Mouse (Mus musculus) liver, adult 2 months (tissue): ENCODE measurements around the gene Nedd4. TPM values are rescaled to one million over a fixed set of nuclear protein-coding genes. Genes with fewer than 3 reads are reported as not detected.
"Not testable (repeated sequence)": the region's sequence is repeated elsewhere in the genome, so short reads cannot be mapped to it uniquely, and the experiment has no call there.

ENCODE experiments used
- DNase-seq: peaks from one replicate; pipeline ENCODE4 v3.0.0-alpha.2; 2011; ENCODE audit warnings: low read depth, low spot score; ENCODE audit errors: extremely low read depth
- H3K27ac ChIP-seq: fragments of 200-500 bp; replicated peaks from 2 replicates; pipeline ENCODE4 v1.5.1; 2012; ENCODE audit warnings: low read depth, mild to moderate bottlenecking, control low read depth, inconsistent platforms, low read length; ENCODE audit not compliant: insufficient read depth
- H3K27me3 ChIP-seq: fragments of 200-500 bp; 2 replicates; pipeline ENCODE4 v1.6.1; 2012; ENCODE audit warnings: mild to moderate bottlenecking, moderate library complexity, low read length, inconsistent platforms; ENCODE audit not compliant: control insufficient read depth, insufficient read depth
- H3K36me3 ChIP-seq: fragments of 200-500 bp; 2 replicates; pipeline ENCODE4 v1.6.1; 2012; ENCODE audit warnings: low read length, inconsistent platforms; ENCODE audit not compliant: control insufficient read depth, insufficient read depth
- H3K4me1 ChIP-seq: fragments of 200-500 bp; 2 replicates; pipeline ENCODE4 v1.6.1; 2011; ENCODE audit warnings: low read length; ENCODE audit not compliant: control insufficient read depth, insufficient read depth
- H3K4me3 ChIP-seq: fragments of 200-500 bp; 2 replicates; pipeline ENCODE4 v1.5.1; 2011; ENCODE audit warnings: low read depth, mild to moderate bottlenecking, control low read depth, low read length, moderate library complexity; ENCODE audit not compliant: insufficient read depth
- H3K79me2 ChIP-seq: fragments of 200-500 bp; 2 replicates; pipeline ENCODE4 v1.6.1; 2012; ENCODE audit warnings: inconsistent platforms, mild to moderate bottlenecking, low read length, moderate library complexity; ENCODE audit not compliant: control insufficient read depth, insufficient read depth
- H3K9ac ChIP-seq: fragments of 200-500 bp; 2 replicates; pipeline ENCODE4 v1.6.1; 2012; ENCODE audit warnings: low read depth, mild to moderate bottlenecking, control low read depth, inconsistent platforms, low read length
- CTCF ChIP-seq: fragments of 200-500 bp; IDR thresholded peaks from 2 replicates; pipeline ENCODE4 v1.5.1; 2011; ENCODE audit warnings: low read depth, low read length, control low read depth
- POLR2A ChIP-seq: fragments of 200-500 bp; IDR thresholded peaks from 2 replicates; pipeline ENCODE4 v1.6.1; 2011; ENCODE audit warnings: low read length, control low read depth; ENCODE audit not compliant: insufficient read depth; ENCODE audit errors: extremely low read depth
- WGBS: fragments of 180-500 bp; shearing (Covaris S2); methylation state at CpG from one replicate; pipeline ENCODE4 v1.1.7; 2018; 5-methylcytosine and 5-hydroxymethylcytosine counted together
- polyA plus RNA-seq: library from polyadenylated mRNA; depleted of rRNA; stranded (reverse); fragments of >200 nt; gene quantifications from 2 replicates; pipeline ENCODE4 v1.2.3, GENCODE M21; 2012
- total RNA-seq: library from RNA; depleted of rRNA; stranded (reverse); fragments of >200 nt; gene quantifications from 2 replicates; pipeline ENCODE4 v1.2.3, GENCODE M21; 2014

Gene Nedd4
- total and polyA plus RNA-seq, 2 experiments = 51.7 to 123 TPM

DNA sequence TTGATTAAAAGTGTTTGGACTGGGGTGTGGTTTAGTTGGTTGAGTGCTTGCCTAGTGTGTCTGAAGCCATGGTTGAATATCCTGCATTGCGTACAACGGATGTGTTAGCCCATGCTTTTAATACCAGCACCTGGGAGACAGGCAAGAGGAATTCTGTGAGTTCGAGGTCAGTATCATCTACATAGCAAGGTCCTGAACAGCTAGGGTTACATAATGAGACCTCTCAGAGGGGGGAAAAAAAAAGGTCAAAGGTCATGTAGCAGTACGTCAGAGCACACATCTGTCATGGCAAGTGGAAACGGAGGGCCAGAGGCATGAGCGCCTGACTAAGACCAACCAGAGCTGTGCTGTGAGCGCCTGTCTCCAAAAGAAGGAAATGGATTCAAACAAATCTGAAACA, 3.4 kb downstream of the Nedd4 start:
- Histone ChIP-seq H3K4me3 (no peak overlapping the region), H3K27ac (peak overlapping the region; percentile 38; the same call in 1 of the 2 replicates), H3K36me3 (peaks cover 13% of the 10 kb centered on the region), H3K9ac (no peak overlapping the region), H3K79me2 (peaks cover 21% of the 10 kb centered on the region; the same call in 1 of the 2 replicates), H3K27me3 (no peaks in the 10 kb centered on the region), H3K4me1 (peaks cover 17% of the 10 kb centered on the region)
- no peak for TF ChIP-seq POLR2A
- TF ChIP-seq CTCF = no peak
- 44% methylated on average over 7 of the region's 7 CpGs for WGBS
- peak; percentile 39 for DNase-seq

DNA sequence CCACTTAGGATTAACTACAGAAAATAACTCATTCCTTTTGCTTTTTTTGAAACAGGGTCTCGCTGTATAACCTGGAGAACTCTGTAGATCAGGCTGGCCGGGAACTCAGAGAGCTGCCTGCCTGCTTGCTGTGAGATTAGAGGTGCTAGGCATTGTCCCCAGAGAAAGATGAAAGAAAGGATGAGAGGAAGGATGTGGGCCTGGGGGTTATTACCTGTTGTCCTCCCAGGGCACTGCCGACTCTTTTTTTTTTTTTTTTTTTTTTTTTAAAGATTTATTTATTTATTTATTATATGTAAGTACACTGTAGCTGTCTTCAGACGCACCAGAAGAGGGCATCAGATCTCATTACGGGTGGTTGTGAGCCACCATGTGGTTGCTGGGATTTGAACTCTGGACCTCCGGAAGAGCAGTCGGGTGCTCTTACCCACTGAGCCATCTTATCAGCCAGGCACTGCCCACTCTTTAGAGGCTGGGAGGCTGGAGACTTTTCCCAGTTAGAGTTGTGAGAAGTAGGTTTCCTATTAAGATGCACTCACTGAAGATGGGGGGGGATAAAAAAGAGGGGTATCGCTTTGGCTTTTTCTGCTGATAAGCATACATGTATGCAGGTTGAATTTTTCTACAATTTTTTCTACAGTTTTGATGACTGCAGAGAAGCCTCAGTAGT, 4.3 kb downstream of the Nedd4 start:
- Histone ChIP-seq H3K79me2 (peaks cover 21% of the 10 kb centered on the region; the same call in 1 of the 2 replicates), H3K4me1 (peaks cover 15% of the 10 kb centered on the region), H3K36me3 (peaks cover 15% of the 10 kb centered on the region)
- WGBS = 74% methylated on average over 6 of the region's 8 CpGs
- not testable (repeated sequence) for H3K4me3 ChIP-seq, H3K9ac ChIP-seq, H3K27me3 ChIP-seq, H3K27ac ChIP-seq, DNase-seq

DNA sequence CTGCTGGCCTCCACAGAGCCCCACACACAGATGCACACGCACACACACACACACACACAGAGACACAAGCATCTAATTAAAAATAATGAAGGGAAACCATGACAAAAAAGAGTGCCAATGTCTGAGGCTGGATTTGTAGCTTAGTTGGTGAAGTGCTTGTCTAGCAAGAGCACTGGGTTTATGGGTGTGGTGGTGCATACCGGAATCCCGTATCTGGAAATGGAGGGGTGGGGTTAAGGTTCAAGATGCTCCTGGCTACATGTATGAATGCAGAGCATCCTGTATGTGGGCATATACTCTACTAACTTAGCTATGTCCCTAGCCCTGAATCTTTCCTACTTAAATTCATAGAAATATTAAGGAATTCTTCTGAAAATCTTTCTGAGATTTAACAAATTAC, 5.0 kb downstream of the Nedd4 start:
- Histone ChIP-seq H3K79me2 (peaks cover 21% of the 10 kb centered on the region; the same call in 1 of the 2 replicates), H3K27me3 (no peaks in the 10 kb centered on the region), H3K27ac (no peak overlapping the region), H3K36me3 (peaks cover 18% of the 10 kb centered on the region), H3K4me1 (peaks cover 15% of the 10 kb centered on the region), H3K4me3 (no peak overlapping the region), H3K9ac (no peak overlapping the region)
- WGBS = 73% methylated on average over 3 of the region's 3 CpGs
- no peak for DNase-seq
- TF ChIP-seq POLR2A (no peak), CTCF (no peak)

DNA sequence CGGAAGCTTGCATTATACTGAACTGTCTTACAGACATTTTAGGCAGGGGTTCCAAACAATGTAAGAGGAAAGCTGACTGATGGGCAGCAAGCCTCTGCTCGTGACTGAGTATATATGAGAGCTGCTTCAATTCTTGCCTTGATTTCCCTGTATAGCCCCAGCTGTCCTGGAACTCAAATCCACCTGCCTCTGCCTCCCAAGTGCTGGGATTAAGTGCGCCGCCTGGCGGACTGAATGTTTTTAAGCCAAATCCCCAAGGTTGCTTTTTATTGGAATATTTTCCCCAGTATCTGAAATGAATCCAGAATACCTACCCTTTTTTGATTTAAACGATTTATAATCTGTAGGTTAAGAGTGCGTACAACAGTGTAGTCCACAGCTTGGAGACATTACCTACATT, 7.2 kb downstream of the Nedd4 start:
- no peak for TF ChIP-seq CTCF
- TF ChIP-seq POLR2A = no peak

DNA sequence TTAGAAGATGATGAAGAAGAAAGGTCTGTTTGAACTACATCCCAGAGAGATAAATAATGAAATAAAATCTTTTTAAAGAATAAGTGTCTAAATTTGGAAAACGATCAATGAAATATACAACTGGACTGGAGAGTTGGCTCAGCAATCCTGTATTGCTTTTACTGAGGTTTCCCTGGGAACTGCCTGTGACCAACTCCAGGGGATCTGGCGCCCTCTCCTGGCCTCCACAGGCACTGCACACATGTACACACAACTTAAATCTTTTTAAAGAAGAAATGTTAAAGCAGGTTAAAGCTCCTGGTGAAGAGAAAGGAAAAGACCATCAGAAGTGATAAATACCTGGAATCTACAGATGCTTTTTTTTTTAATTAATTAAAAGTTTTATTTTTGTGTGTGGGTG, 10.2 kb downstream of the Nedd4 start:
- Histone ChIP-seq H3K27ac (no peak overlapping the region), H3K27me3 (no peaks in the 10 kb centered on the region), H3K9ac (no peak overlapping the region), H3K4me3 (no peak overlapping the region), H3K36me3 (peaks cover 32% of the 10 kb centered on the region), H3K79me2 (no peaks in the 10 kb centered on the region; the same call in 1 of the 2 replicates), H3K4me1 (no peaks in the 10 kb centered on the region)
- no peak for TF ChIP-seq POLR2A
- TF ChIP-seq CTCF = peak; percentile 98
- 5% methylated on average over 2 of the region's 2 CpGs for WGBS
- peak; percentile 59 for DNase-seq

More for the DNA sequence above, 7.2 kb downstream of the Nedd4 start:
- 91% methylated on average over 7 of the region's 7 CpGs for WGBS
- Histone ChIP-seq H3K79me2 (peaks cover 14% of the 10 kb centered on the region; the same call in 1 of the 2 replicates), H3K9ac (no peak overlapping the region), H3K36me3 (peaks cover 31% of the 10 kb centered on the region), H3K27me3 (no peaks in the 10 kb centered on the region), H3K4me1 (peaks cover 11% of the 10 kb centered on the region), H3K27ac (no peak overlapping the region), H3K4me3 (no peak overlapping the region)
- no peak for DNase-seq
